Mouse (Mus musculus) erythroblast, embryonic 14.5 days (primary cell): Measurements from ENCODE around the gene 4930562C15Rik.
"Not testable (repeated sequence)": the region's sequence is repeated elsewhere in the genome, so short reads cannot be mapped to it uniquely, and the experiment has no call there.

ENCODE experiments used
- GATA1 ChIP-seq: IDR thresholded peaks from 2 replicates; pipeline ENCODE4 v1.6.1; 2012; ENCODE audit warnings: low read length, inconsistent platforms, mixed read lengths
- TAL1 ChIP-seq: IDR thresholded peaks from 3 replicates; pipeline ENCODE4 v1.6.1; 2012; ENCODE audit warnings: low read length, inconsistent platforms, mixed read lengths

DNA sequence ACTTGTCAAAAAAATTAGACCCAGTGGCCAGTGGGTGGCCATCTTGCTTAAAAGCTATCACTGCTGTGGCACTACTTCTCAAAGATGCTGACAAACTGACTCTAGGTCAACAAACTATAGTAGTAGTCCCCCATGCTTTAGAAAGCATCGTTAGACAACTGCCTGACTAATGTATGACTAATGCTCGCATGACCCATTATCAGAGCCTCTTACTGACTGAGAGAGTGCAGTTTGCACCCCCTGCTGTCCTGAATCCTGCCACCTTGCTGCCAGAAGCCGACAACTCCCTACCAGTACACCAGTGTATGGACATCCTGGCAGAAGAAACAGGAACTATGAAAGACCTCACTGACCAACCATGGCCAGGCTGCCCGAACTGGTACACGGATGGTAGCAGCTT is 10.8 kb upstream of the 4930562C15Rik start:
- TF ChIP-seq GATA1, TAL1: not testable (repeated sequence)
